Mouse (Mus musculus) E14TG2a.4 (cell line): ENCODE data around the gene Ccdc117.

Experiments used
- CTCF ChIP-seq: conservative IDR thresholded peaks from 2 replicates; pipeline ENCODE4 v1.5.1; 2014; ENCODE audit warnings: low read length
- NANOG ChIP-seq: IDR thresholded peaks from 2 replicates; pipeline ENCODE4 v1.6.1; 2014; ENCODE audit warnings: borderline replicate concordance, low read length, mixed read lengths

DNA sequence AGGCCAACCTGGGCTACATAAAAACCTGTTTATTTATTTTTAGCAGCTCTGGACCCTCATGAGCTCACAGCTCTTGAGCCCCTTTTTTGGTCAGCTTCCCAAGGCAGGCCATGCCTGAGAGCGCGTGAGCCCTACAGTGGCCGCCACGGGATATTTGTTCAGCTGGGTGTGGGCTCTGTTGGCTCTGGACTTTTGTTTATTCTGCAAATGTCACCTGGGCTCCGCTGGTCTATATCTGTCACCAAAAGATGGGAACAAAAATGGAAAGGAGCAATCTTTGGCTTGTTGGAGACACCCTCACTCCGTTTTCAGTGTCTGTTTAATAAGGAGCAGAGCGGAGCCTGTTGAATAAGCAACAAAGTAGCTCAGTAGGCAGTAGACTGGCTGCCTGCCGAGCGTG, 43.6 kb downstream of the Ccdc117 start:
- TF ChIP-seq CTCF = no peak
- no peak for TF ChIP-seq NANOG
